Mouse (Mus musculus): Measurements from ENCODE around the gene Efna4. TPM values are rescaled to one million over a fixed set of nuclear protein-coding genes. Genes with fewer than 3 reads are reported as not detected.

The Efna4 gene
- polyA plus RNA-seq, 1 experiment from 2014 or later, result 9.9 TPM

DNA sequence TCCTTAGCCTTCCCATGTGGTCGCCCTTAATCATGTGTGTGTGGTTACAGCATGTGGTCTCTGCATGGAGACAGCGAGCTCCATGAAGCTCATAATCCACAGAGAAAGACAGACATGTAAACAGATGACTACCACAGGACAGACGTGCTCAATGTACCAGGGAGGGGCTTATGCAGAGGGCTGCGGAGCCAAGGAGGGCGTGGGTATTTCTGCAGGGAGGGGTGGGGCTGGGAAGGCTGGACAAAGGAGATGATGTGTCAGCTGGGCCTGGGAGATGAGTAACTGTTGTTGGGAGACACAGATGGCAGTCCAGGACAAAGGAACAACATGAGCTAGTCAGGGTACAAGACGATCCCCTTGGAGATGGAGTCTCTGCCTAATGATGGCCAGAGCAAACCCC lies 21.8 kb upstream of the Efna4 start:
- H3K9me3 ChIP-seq, result no peaks in the 10 kb centered on the region
- WGBS, result 65% methylated on average over 6 of the region's 6 CpGs
- ATAC-seq (ENCODE audit: extremely low read depth, insufficient number of reproducible peaks, low FRiP score, low TSS enrichment), result no peak

DNA sequence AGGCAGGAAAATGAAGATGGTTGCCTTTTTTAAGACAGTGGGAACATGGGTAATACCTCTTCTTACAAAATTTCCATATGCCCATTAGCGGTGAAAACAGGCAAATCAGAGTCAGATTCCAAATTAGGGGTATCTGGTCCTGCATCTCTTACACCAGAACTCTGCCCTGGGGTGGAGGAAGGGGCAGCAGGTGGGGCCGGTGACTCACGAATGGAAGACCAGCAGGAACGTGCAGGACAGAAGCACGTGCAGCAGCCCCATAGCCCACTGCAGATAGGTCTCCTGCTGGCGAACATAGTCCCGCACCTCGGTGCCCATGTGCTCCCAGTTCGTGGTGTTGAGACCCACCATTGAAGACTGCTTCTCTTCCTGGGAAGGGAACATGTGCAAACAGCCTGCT lies 18.2 kb upstream of the Efna4 start:
- no peaks in the 10 kb centered on the region for H3K9me3 ChIP-seq
- H3K9ac ChIP-seq, result no peak overlapping the region
- H3K4me1 ChIP-seq, result peaks cover 4% of the 10 kb centered on the region; the same call in 1 of the 2 replicates
- no peak for ATAC-seq (ENCODE audit: extremely low read depth, insufficient number of reproducible peaks, low FRiP score, low TSS enrichment)
- peaks cover 73% of the 10 kb centered on the region for H3K27me3 ChIP-seq (replicated peaks)
- H3K36me3 ChIP-seq, result no peaks in the 10 kb centered on the region
- no peak overlapping the region for H3K27ac ChIP-seq (replicated peaks)
- 53% methylated on average over 9 of the region's 9 CpGs for WGBS
- no peak overlapping the region for H3K4me3 ChIP-seq
- no peak overlapping the region for H3K4me2 ChIP-seq

More for the DNA sequence above, 21.8 kb upstream of the Efna4 start:
- Histone ChIP-seq H3K27ac (replicated peaks) (no peak overlapping the region), H3K36me3 (no peaks in the 10 kb centered on the region), H3K4me2 (no peak overlapping the region), H3K4me1 (peaks cover 4% of the 10 kb centered on the region; the same call in 1 of the 2 replicates), H3K27me3 (replicated peaks) (peaks cover 41% of the 10 kb centered on the region), H3K4me3 (no peak overlapping the region), H3K9ac (no peak overlapping the region)

DNA sequence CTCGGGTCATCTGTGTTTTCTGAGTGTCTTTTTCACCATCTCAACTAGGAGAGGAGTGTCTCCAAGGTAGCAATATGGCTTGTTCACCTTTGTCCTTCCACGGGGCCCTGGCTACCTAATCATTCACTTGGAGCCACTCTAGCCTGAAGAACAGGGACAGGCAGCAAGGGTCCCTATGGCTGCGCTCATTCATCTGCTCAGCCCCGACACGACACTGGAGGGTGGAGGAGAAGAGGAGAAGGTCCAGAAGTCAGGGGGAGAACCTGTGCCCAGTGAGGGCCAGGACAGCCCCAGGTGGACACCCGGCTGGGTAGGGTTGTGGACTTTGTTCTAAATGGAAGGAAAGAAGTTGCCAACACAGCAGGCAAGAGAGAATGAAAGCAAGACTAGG lies 17.7 kb upstream of the Efna4 start:
- Histone ChIP-seq H3K36me3 (no peaks in the 10 kb centered on the region), H3K9ac (0 out of 2 replicates have a peak overlapping the region, but pooled peaks have one; percentile 25), H3K4me3 (no peak overlapping the region), H3K27me3 (replicated peaks) (peaks cover 78% of the 10 kb centered on the region), H3K9me3 (no peaks in the 10 kb centered on the region), H3K4me2 (no peak overlapping the region), H3K27ac (replicated peaks) (no peak overlapping the region), H3K4me1 (peaks cover 5% of the 10 kb centered on the region)
- WGBS, result 70% methylated on average over 6 of the region's 6 CpGs
- ATAC-seq (ENCODE audit: extremely low read depth, insufficient number of reproducible peaks, low FRiP score, low TSS enrichment), result no peak

DNA sequence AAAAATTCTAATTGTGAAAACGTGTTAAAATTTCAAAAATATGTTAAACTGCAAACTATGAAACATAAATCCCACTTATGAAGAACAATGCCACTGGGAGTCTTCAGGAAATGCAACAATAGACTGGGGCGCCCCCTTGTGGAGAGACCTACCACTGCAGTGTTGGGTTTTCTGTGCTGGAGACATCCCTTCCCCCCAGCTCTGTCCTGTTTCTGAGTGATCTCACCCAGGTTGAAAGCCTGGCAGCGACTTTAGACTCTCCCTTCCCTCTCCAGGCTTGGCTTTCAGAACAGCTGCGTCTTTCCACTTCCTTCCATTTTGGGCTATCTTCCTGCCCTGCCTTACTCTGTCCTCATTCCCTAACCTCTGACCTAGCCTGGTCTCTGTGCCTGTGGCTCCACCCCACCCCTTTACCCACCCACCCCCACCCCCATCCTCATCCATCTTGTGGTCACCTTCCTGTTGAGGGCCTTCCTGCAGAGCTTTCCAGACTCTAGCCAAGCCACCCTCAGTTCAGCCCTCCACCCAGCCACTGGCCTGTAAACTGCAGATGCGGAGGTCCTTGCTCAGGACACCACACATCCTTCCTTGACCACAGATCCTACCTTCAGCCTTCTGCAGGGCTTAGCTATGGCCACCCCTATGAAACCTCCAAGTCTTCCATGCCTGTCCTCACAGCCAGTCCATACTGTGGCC lies 17.1 kb upstream of the Efna4 start:
- 0 out of 2 replicates have a peak overlapping the region, but pooled peaks have one; percentile 25 for H3K9ac ChIP-seq
- no peak overlapping the region for H3K4me2 ChIP-seq

DNA sequence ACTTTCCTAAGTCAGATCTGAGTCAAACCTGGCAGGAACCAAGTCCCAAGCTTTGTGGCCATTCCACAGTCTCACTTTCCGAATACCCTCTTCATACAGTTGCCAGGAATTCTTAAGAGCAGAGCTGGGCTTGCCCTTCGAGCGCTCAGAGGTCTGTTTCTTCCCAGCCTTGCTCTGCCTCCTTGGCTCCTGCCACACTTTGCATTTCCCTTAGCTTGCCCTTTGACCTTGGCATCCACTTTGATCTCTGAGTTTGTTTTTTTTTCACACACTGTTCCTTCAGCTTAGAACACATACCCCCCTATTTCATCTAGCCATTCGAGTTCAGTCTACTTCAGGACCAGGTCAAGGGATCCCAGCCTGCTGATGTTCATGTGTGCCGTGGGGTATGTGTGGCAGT lies 13.4 kb upstream of the Efna4 start:
- ATAC-seq (ENCODE audit: extremely low read depth, insufficient number of reproducible peaks, low FRiP score, low TSS enrichment), result no peak
- H3K27ac ChIP-seq (replicated peaks), result no peak overlapping the region
- no peak overlapping the region for H3K9ac ChIP-seq
- 57% methylated on average over 5 of the region's 5 CpGs for WGBS
- H3K4me1 ChIP-seq, result peaks cover 28% of the 10 kb centered on the region
- no peaks in the 10 kb centered on the region for H3K9me3 ChIP-seq
- H3K4me3 ChIP-seq, result no peak overlapping the region
- no peak overlapping the region for H3K4me2 ChIP-seq
- H3K27me3 ChIP-seq (replicated peaks), result peaks cover 72% of the 10 kb centered on the region
- H3K36me3 ChIP-seq, result peaks cover 5% of the 10 kb centered on the region; the same call in 1 of the 2 replicates

More for the DNA sequence above, 17.1 kb upstream of the Efna4 start:
- H3K9me3 ChIP-seq, result no peaks in the 10 kb centered on the region
- H3K36me3 ChIP-seq, result no peaks in the 10 kb centered on the region
- 15% methylated on average over 5 of the region's 5 CpGs for WGBS
- H3K4me3 ChIP-seq, result no peak overlapping the region
- H3K27me3 ChIP-seq (replicated peaks), result peaks cover 75% of the 10 kb centered on the region
- peaks cover 10% of the 10 kb centered on the region for H3K4me1 ChIP-seq
- no peak overlapping the region for H3K27ac ChIP-seq (replicated peaks)
- no peak for ATAC-seq (ENCODE audit: extremely low read depth, insufficient number of reproducible peaks, low FRiP score, low TSS enrichment)

DNA sequence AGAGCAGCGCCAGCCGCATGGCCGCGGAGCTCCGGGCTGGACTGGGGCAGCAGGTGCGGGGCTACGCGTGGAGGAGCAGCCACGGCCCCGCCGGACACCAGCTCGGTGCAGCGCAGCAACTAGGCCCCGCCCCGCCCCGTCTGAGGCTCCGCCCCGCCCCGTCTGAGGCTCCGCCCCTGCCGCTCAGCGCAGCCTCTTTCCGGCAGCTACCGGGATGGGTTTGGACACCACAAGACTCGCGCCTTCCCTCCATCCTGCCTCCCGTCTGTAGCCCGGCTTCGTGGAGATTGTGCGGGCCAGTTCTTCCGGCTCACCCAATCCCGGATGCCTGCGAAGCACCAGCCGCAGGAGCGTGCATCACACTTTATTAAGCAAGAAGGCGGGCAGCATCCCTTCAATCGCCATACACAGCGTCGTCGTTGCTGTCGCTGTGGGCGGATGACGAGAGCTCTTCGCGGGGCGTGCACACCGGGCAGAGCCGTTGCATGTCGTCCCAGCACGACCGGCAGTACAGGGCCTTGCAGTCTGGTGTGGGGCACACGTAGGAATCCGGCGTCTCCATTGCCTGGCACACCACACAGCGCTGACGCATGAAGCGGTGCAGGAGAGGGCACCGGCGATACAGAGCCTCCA lies 12.2 kb upstream of the Efna4 start, which contains the start of gene Adam15:
Adam15 (minus strand) TSS at position 128 of the 633 bp plus-strand sequence.
- H3K4me3 ChIP-seq, result peak within 1 kb of the TSS; percentile 71
- peak within 1 kb of the TSS; percentile 95 for H3K4me2 ChIP-seq
- H3K27me3 ChIP-seq (replicated peaks), result peaks cover 62% of the 10 kb centered on the region
- H3K36me3 ChIP-seq, result peaks cover 16% of the 10 kb centered on the region; the same call in 1 of the 2 replicates
- peak within 1 kb of the TSS; percentile 68 for H3K27ac ChIP-seq (replicated peaks)
- ATAC-seq (ENCODE audit: extremely low read depth, insufficient number of reproducible peaks, low FRiP score, low TSS enrichment), result peak; percentile 75
- peak within 1 kb of the TSS; percentile 82 for H3K9ac ChIP-seq
- H3K4me1 ChIP-seq, result peaks cover 26% of the 10 kb centered on the region
- 1% methylated on average over 59 of the region's 59 CpGs for WGBS
- H3K9me3 ChIP-seq, result no peaks in the 10 kb centered on the region

DNA sequence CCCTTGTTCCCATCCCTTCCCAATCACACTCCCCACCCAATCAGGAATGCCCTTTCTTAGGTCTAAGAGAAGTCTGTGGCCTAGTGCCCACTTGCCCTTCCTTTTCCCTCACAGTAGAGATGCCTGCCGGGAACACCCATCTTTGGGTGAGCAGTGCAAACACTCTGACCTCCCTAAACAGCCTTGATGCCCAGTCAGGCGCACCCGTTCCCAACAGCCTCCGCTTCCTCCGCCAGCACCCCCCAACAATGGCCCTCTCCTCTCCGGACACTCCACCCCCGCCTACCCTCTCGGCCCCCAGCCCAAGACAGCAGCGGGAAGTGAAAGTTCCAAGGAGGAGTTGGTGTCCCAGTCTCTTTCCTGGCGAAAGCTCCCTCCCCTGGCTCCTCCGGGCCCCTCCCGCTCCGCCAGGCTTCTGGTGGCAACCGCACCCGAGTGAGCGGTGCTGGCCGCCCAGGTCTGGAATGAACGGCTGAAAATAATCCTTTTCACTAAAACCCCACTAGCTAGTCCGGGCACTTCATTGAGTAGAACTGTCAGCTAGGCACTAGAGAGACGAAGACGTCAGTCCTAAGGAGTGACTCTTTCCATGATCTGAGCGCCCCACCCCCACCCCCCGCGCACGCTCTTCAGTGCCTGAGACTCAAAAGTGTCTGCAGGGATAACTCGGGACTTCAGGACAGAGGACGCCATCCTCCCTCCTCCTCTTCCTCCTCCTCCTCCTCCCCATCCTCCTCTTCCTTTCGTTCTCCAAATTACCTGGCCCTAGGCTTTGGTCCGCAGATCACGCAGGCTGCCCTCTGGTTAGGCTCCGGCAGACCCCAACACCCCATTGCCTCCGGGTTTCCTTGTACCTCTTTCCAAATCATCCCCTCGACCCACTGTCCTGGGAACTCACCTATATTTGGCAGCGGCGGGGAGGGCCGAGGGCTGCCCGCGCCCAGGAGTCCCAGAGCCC lies 11.4 kb upstream of the Efna4 start:
- H3K9me3 ChIP-seq, result no peaks in the 10 kb centered on the region
- ATAC-seq (ENCODE audit: extremely low read depth, insufficient number of reproducible peaks, low FRiP score, low TSS enrichment), result no peak
- under 1% methylated on average over 38 of the region's 38 CpGs for WGBS
- H3K9ac ChIP-seq, result peak overlapping the region; percentile 82
- peak overlapping the region; percentile 95 for H3K4me2 ChIP-seq
- H3K36me3 ChIP-seq, result peaks cover 24% of the 10 kb centered on the region
- H3K27ac ChIP-seq (replicated peaks), result peak overlapping the region; percentile 68
- peak overlapping the region; percentile 71 for H3K4me3 ChIP-seq
- H3K27me3 ChIP-seq (replicated peaks), result peaks cover 62% of the 10 kb centered on the region
- peaks cover 24% of the 10 kb centered on the region for H3K4me1 ChIP-seq

DNA sequence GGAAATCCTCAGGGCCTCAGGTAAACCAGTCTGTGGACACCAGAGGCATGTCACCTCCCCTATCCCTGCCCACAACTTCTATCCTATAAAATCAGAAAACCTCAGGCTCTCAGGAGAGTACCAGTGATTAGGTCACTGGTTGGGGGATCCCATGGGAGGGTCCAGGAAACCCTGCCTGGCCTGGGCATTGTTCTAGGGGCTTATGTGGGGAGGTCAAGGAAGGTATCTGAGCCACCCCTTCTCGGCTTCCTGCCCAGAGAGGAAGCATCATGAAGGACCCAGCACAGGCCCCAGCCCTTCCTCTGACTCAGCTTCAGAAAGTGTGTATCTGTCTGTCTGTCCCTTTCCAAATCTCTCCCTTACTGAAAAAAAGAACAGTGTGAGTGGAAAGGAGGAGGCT lies 10.1 kb upstream of the Efna4 start:
- 50% methylated on average over 1 of the region's 1 CpGs for WGBS
- peak overlapping the region; percentile 71; the same call in 1 of the 2 replicates for H3K4me3 ChIP-seq
- H3K36me3 ChIP-seq, result peaks cover 37% of the 10 kb centered on the region
- H3K9me3 ChIP-seq, result no peaks in the 10 kb centered on the region
- peak overlapping the region; percentile 82 for H3K9ac ChIP-seq
- H3K4me2 ChIP-seq, result peak overlapping the region; percentile 95
- H3K27me3 ChIP-seq (replicated peaks), result peaks cover 54% of the 10 kb centered on the region
- peaks cover 24% of the 10 kb centered on the region for H3K4me1 ChIP-seq
- H3K27ac ChIP-seq (replicated peaks), result peak overlapping the region; percentile 68
- no peak for ATAC-seq (ENCODE audit: extremely low read depth, insufficient number of reproducible peaks, low FRiP score, low TSS enrichment)

DNA sequence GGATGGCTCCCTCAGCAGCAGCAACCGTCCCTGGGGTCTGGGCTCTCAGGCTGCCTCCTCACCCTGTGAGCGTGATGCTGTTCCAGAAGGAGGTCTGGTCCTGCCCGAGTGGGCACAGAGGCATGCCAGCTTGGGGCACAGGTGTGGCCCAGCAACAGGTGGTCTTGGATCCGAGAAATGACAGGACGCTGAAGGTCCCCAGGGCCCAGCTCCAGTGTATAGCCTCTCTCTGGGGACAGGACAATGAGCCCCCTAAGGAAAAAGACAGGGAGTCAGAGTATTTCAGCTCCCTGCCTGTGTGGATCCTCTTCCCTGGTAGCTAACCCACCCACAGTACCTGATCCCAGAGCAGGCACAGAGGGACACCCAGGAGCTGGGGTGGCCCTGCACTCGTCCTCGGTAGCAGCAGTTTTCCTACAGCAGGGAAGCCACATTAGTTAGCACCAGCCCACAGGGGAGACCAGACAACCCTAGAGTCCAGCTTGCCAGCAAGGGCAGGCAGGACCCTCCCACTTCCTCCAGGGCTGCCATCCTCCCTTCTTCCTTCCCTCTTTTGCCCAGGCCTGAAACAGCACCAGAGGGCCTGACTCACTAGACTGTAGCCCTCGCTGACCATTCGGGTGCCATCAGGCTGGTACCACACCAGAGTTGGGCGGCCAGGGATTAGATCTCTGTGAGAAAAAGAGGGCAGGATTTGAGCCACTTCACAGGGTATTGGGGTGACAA lies 9.2 kb upstream of the Efna4 start:
- Histone ChIP-seq H3K9me3 (no peaks in the 10 kb centered on the region), H3K27ac (replicated peaks) (no peak overlapping the region), H3K4me3 (no peak overlapping the region), H3K36me3 (peaks cover 43% of the 10 kb centered on the region), H3K4me1 (peaks cover 24% of the 10 kb centered on the region), H3K4me2 (peak overlapping the region; percentile 95; the same call in 1 of the 2 replicates), H3K9ac (no peak overlapping the region), H3K27me3 (replicated peaks) (peaks cover 44% of the 10 kb centered on the region)
- 67% methylated on average over 10 of the region's 10 CpGs for WGBS
- ATAC-seq (ENCODE audit: extremely low read depth, insufficient number of reproducible peaks, low FRiP score, low TSS enrichment), result no peak

DNA sequence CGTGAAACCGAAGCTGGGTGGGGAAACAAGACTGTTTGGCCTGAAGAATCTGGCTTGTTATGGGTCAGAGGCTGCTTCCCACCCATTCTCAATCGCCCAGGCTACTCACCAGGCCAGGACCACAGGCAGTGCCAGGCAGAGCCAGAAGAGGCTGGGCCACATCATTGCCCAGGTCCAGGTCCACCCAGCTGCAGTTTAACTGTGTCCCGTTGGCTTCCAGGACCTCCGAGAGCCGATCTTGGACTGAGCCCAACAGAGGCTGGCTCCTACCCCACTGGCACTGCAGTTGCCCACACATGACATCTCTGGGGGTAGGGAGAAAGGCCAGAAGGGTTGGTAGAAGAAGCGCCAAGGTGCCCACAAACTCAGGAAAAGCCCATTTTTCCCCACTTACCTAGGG lies 5.5 kb upstream of the Efna4 start:
- Histone ChIP-seq H3K27me3 (replicated peaks) (peaks cover 31% of the 10 kb centered on the region), H3K9ac (no peak overlapping the region), H3K36me3 (peaks cover 45% of the 10 kb centered on the region), H3K27ac (replicated peaks) (no peak overlapping the region), H3K4me2 (no peak overlapping the region), H3K4me3 (no peak overlapping the region), H3K4me1 (peaks cover 14% of the 10 kb centered on the region), H3K9me3 (no peaks in the 10 kb centered on the region)
- no peak for ATAC-seq (ENCODE audit: extremely low read depth, insufficient number of reproducible peaks, low FRiP score, low TSS enrichment)
- 76% methylated on average over 7 of the region's 7 CpGs for WGBS

Data from heart, embryonic 13.5 days (tissue).